Mouse (Mus musculus) bone marrow macrophage, adult 2 months (primary cell): Measurements from ENCODE around the gene Mb21d2.

ENCODE experiments used
- CTCF ChIP-seq: IDR thresholded peaks from 2 replicates; pipeline ENCODE4 v1.5.1; 2012; ENCODE audit warnings: low read depth, mild to moderate bottlenecking, low read length, moderate library complexity
- POLR2A ChIP-seq: IDR thresholded peaks from 2 replicates; pipeline ENCODE4 v1.6.1; 2012; ENCODE audit warnings: mild to moderate bottlenecking, low read depth, low read length, borderline replicate concordance

GRCm38 (mm10) chr16:28883649-28884048, 45.8 kb downstream of the Mb21d2 start:
- TF ChIP-seq POLR2A (no peak), CTCF (no peak)
